Mouse (Mus musculus): ENCODE results near the gene Osm. TPM values are rescaled to one million over a fixed set of nuclear protein-coding genes. Genes with fewer than 3 reads are reported as not detected.

Osm gene
- polyA plus RNA-seq, 1 experiment from 2014 or later: 0.20 TPM

- no peak overlapping the region for H3K27ac ChIP-seq (replicated peaks)
- H3K4me2 ChIP-seq (replicated peaks): no peak overlapping the region
- H3K9ac ChIP-seq: no peak overlapping the region
- H3K4me1 ChIP-seq: peaks cover 10% of the 10 kb centered on the region; the same call in 1 of the 2 replicates
- no peaks in the 10 kb centered on the region for H3K27me3 ChIP-seq
- 75% methylated on average over 5 of the region's 5 CpGs for WGBS
- no peak overlapping the region for H3K4me3 ChIP-seq (replicated peaks)
- H3K9me3 ChIP-seq (replicated peaks): no peaks in the 10 kb centered on the region
- H3K36me3 ChIP-seq: no peaks in the 10 kb centered on the region
- ATAC-seq (ENCODE audit: insufficient number of reproducible peaks, low FRiP score, low TSS enrichment, low read depth): no peak
These were observed 9.5 kb upstream of the Osm start for GRCm38 (mm10) chr11:4226569-4227325.

- no peaks in the 10 kb centered on the region for H3K36me3 ChIP-seq
- ATAC-seq (ENCODE audit: insufficient number of reproducible peaks, low FRiP score, low TSS enrichment, low read depth): no peak
- no peak overlapping the region for H3K27ac ChIP-seq (replicated peaks)
- H3K4me1 ChIP-seq: peaks cover 9% of the 10 kb centered on the region; the same call in 1 of the 2 replicates
- no peak overlapping the region for H3K4me2 ChIP-seq (replicated peaks)
- WGBS: 36% methylated on average over 8 of the region's 8 CpGs
- H3K9ac ChIP-seq: no peak overlapping the region
- no peaks in the 10 kb centered on the region for H3K27me3 ChIP-seq
- H3K4me3 ChIP-seq (replicated peaks): no peak overlapping the region
- no peaks in the 10 kb centered on the region for H3K9me3 ChIP-seq (replicated peaks)
These were observed 7.8 kb upstream of the Osm start for GRCm38 (mm10) chr11:4228463-4228862.

- no peak overlapping the region for H3K27ac ChIP-seq (replicated peaks)
- 0 out of 2 replicates have a peak, but pooled peaks cover 6% of the 10 kb centered on the region for H3K4me1 ChIP-seq
- H3K27me3 ChIP-seq: no peaks in the 10 kb centered on the region
- no peak overlapping the region for H3K4me3 ChIP-seq (replicated peaks)
- no peaks in the 10 kb centered on the region for H3K36me3 ChIP-seq
- ATAC-seq (ENCODE audit: insufficient number of reproducible peaks, low FRiP score, low TSS enrichment, low read depth): no peak
- H3K9me3 ChIP-seq (replicated peaks): no peaks in the 10 kb centered on the region
- WGBS: 62% methylated on average over 4 of the region's 4 CpGs
- H3K4me2 ChIP-seq (replicated peaks): no peak overlapping the region
- H3K9ac ChIP-seq: no peak overlapping the region
These were observed 6.4 kb upstream of the Osm start for GRCm38 (mm10) chr11:4229841-4230240.

GRCm38 (mm10) chr11:4231435-4231834, 4.8 kb upstream of the Osm start:
- no peaks in the 10 kb centered on the region for H3K9me3 ChIP-seq (replicated peaks)
- 0 out of 2 replicates have a peak, but pooled peaks cover 6% of the 10 kb centered on the region for H3K4me1 ChIP-seq
- no peak overlapping the region for H3K4me2 ChIP-seq (replicated peaks)
- no peak for ATAC-seq (ENCODE audit: insufficient number of reproducible peaks, low FRiP score, low TSS enrichment, low read depth)
- no peaks in the 10 kb centered on the region for H3K36me3 ChIP-seq
- no peaks in the 10 kb centered on the region for H3K27me3 ChIP-seq
- WGBS: 80% methylated on average over 2 of the region's 2 CpGs
- no peak overlapping the region for H3K4me3 ChIP-seq (replicated peaks)
- no peak overlapping the region for H3K27ac ChIP-seq (replicated peaks)
- H3K9ac ChIP-seq: no peak overlapping the region

- Histone ChIP-seq H3K9ac (no peak overlapping the region), H3K36me3 (no peaks in the 10 kb centered on the region), H3K27me3 (no peaks in the 10 kb centered on the region), H3K27ac (replicated peaks) (no peak overlapping the region), H3K4me1 (0 out of 2 replicates have a peak, but pooled peaks cover 6% of the 10 kb centered on the region), H3K4me2 (replicated peaks) (no peak overlapping the region), H3K4me3 (replicated peaks) (no peak overlapping the region), H3K9me3 (replicated peaks) (no peaks in the 10 kb centered on the region)
- no peak for ATAC-seq (ENCODE audit: insufficient number of reproducible peaks, low FRiP score, low TSS enrichment, low read depth)
- 55% methylated on average over 12 of the region's 12 CpGs for WGBS
These were observed 3.6 kb upstream of the Osm start for GRCm38 (mm10) chr11:4232644-4233043.

GRCm38 (mm10) chr11:4235052-4235655, 1.1 kb upstream of the Osm start:
- no peak overlapping the region for H3K4me3 ChIP-seq (replicated peaks)
- ATAC-seq (ENCODE audit: insufficient number of reproducible peaks, low FRiP score, low TSS enrichment, low read depth): no peak
- WGBS: 85% methylated on average over 6 of the region's 6 CpGs

GRCm38 (mm10) chr11:4236546-4237067, 387 bp downstream of the Osm start:
- no peak overlapping the region for H3K27ac ChIP-seq (replicated peaks)
- no peaks in the 10 kb centered on the region for H3K27me3 ChIP-seq
- 88% methylated on average over 19 of the region's 21 CpGs for WGBS
- no peaks in the 10 kb centered on the region for H3K4me1 ChIP-seq
- H3K9ac ChIP-seq: no peak overlapping the region
- no peaks in the 10 kb centered on the region for H3K9me3 ChIP-seq (replicated peaks)
- H3K4me3 ChIP-seq (replicated peaks): no peak overlapping the region
- H3K4me2 ChIP-seq (replicated peaks): no peak overlapping the region
- no peaks in the 10 kb centered on the region for H3K36me3 ChIP-seq
- no peak for ATAC-seq (ENCODE audit: insufficient number of reproducible peaks, low FRiP score, low TSS enrichment, low read depth)

More at GRCm38 (mm10) chr11:4235052-4235655, 1.1 kb upstream of the Osm start:
- Histone ChIP-seq H3K4me2 (replicated peaks) (no peak overlapping the region), H3K9me3 (replicated peaks) (no peaks in the 10 kb centered on the region), H3K9ac (no peak overlapping the region), H3K4me1 (no peaks in the 10 kb centered on the region), H3K27me3 (no peaks in the 10 kb centered on the region), H3K36me3 (no peaks in the 10 kb centered on the region), H3K27ac (replicated peaks) (no peak overlapping the region)

- Histone ChIP-seq H3K4me1 (no peaks in the 10 kb centered on the region), H3K9me3 (replicated peaks) (no peaks in the 10 kb centered on the region), H3K27me3 (no peaks in the 10 kb centered on the region), H3K4me3 (replicated peaks) (no peak overlapping the region), H3K9ac (no peak overlapping the region), H3K4me2 (replicated peaks) (no peak overlapping the region), H3K27ac (replicated peaks) (no peak overlapping the region), H3K36me3 (no peaks in the 10 kb centered on the region)
- no peak for ATAC-seq (ENCODE audit: insufficient number of reproducible peaks, low FRiP score, low TSS enrichment, low read depth)
- 74% methylated on average over 18 of the region's 18 CpGs for WGBS
These were observed 1.2 kb downstream of the Osm start for GRCm38 (mm10) chr11:4237389-4237912.

- no peak overlapping the region for H3K27ac ChIP-seq (replicated peaks)
These were observed 1.9 kb downstream of the Osm start for GRCm38 (mm10) chr11:4238167-4238566.

GRCm38 (mm10) chr11:4239691-4240090, 3.5 kb downstream of the Osm start:
- no peak overlapping the region for H3K4me2 ChIP-seq (replicated peaks)
- WGBS: 85% methylated on average over 23 of the region's 23 CpGs
- no peak overlapping the region for H3K4me3 ChIP-seq (replicated peaks)
- no peaks in the 10 kb centered on the region for H3K36me3 ChIP-seq
- no peaks in the 10 kb centered on the region for H3K4me1 ChIP-seq
- H3K9ac ChIP-seq: no peak overlapping the region
- H3K9me3 ChIP-seq (replicated peaks): no peaks in the 10 kb centered on the region
- H3K27me3 ChIP-seq: no peaks in the 10 kb centered on the region
- no peak for ATAC-seq (ENCODE audit: insufficient number of reproducible peaks, low FRiP score, low TSS enrichment, low read depth)
- H3K27ac ChIP-seq (replicated peaks): no peak overlapping the region

More at GRCm38 (mm10) chr11:4238167-4238566, 1.9 kb downstream of the Osm start:
- Histone ChIP-seq H3K9ac (no peak overlapping the region), H3K36me3 (no peaks in the 10 kb centered on the region), H3K27me3 (no peaks in the 10 kb centered on the region), H3K4me3 (replicated peaks) (no peak overlapping the region), H3K4me1 (no peaks in the 10 kb centered on the region), H3K4me2 (replicated peaks) (no peak overlapping the region), H3K9me3 (replicated peaks) (no peaks in the 10 kb centered on the region)
- no peak for ATAC-seq (ENCODE audit: insufficient number of reproducible peaks, low FRiP score, low TSS enrichment, low read depth)
- 88% methylated on average over 6 of the region's 6 CpGs for WGBS

GRCm38 (mm10) chr11:4240151-4240550, 3.9 kb downstream of the Osm start:
- Histone ChIP-seq H3K4me2 (replicated peaks) (no peak overlapping the region), H3K9me3 (replicated peaks) (no peaks in the 10 kb centered on the region), H3K4me3 (replicated peaks) (no peak overlapping the region), H3K9ac (no peak overlapping the region), H3K4me1 (no peaks in the 10 kb centered on the region), H3K27ac (replicated peaks) (no peak overlapping the region), H3K36me3 (no peaks in the 10 kb centered on the region), H3K27me3 (no peaks in the 10 kb centered on the region)
- WGBS: 63% methylated on average over 7 of the region's 7 CpGs
- no peak for ATAC-seq (ENCODE audit: insufficient number of reproducible peaks, low FRiP score, low TSS enrichment, low read depth)
